Mouse (Mus musculus) urinary bladder, postnatal 4 days (tissue): ENCODE results near the gene Ccdc148.

Experiments
- DNase-seq, 2 experiments: peaks; one replicate each; pipeline ENCODE4 v3.0.0; 2021 to 2022; ENCODE audit warnings: low spot score in 2 of 2

Ccdc148 gene

DNA sequence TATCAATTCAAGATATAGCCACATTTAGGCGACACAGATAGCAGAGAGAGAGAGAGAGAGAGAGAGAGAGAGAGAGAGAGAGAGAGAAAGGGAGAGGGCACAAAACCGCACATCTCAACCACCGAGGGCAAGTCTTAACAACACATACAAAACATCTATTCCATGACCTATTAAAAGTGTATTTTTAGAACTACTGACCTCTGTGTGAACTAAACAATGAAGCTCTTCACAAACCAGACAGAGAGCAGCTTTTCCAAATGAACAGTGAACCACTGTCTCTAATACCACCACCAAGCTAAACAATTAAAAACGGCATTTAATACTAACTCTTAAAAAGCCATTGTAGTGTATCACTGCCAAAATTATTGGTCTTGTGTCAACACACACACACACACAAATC is 110.8 kb downstream of the Ccdc148 start:
- no peak for DNase-seq

GRCm38 (mm10) chr2:59048775-59049451 is 111.6 kb downstream of the Ccdc148 start:
- no peak for DNase-seq

DNA sequence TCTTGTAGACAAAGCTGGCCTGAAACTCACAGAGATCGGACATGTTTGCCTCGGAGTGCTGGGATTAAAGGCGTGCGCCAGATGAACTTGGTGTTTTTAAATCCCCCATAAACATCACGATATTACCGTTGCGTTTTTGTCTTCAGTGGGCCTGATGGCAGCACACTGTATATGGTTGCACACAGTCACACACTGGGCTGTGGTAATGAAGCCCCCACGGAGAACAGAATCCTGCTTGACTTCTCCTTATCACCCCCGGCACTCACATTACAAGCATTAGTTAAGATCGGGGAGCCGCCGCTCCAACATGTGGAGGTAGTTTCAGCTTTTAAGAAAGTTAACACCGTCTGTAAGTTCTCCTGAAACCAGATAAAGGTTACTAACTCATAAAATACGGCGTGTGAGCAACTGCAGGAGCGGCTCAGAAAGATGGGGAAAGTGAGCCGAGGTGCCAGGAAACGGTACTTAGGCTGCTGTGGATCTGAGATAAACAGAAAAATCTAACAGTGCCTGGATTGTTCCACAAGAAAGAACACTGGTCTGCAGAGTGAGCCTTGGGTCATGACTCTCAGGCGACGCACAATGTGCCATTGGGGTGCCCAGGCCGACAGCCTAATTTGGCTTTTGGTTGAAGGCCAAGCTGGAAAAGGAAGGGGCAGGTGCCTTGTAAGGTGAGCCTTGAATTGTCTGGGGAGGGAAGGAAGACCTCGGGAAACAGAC is 117.0 kb downstream of the Ccdc148 start:
- no peak for DNase-seq

DNA sequence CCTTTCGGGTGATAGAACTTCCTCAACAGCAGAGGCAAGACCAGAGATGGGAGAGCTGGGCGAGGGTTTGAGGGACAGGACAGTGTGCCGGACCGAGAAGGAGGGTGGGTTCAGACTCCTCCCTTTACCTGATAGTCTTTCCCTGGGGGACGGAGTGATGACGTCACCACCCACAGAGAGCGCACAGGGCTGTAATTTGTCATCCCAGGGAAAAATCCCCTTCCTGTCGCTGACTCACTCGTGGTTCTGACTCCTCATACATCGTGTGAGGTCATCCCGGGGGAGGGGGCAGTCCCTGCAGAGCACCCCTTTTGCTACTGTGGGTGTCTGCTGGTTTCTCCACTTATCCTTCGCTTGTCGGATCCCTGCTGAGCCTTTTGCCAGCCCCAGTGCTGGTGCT is 117.9 kb downstream of the Ccdc148 start:
- DNase-seq, result no peak

DNA sequence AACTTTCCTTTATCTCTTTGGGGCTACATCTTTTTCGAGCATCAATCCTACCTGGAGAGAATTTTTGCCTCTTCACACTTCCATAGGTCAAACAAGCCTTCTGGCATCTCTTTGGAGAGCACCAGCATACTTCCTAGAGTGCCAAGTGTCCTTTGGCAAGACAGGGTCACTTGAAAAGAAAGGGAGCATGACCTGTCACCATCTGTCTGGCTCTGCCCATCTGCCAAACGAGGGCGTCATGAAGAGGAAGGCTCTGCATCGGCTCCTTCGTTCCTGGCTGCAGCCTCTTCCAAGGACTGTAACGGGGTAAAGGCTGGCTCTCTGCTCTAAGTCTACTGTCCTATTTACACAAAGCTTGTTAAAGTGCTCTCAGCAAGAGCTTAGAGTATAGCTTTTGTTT is 124.0 kb downstream of the Ccdc148 start:
- no peak for DNase-seq

DNA sequence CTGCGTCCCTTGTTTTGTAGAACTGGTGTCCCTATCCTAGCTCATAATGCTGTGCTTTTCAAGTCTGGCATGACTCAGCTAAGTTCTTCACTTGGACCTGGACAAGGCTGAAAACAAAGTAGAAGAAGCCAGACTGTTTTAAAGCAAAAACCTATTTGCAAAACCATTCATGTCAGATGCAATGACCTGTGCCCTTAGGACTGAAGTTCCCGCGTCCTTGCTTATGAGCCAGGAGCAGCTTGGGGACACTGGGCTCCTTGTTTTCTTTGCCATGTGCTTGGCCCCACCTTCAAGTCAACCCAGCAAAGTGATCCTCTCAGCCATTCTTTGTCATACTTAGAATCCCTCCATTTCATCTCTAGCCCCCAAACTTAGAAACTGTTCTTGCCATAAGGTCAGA is 125.3 kb downstream of the Ccdc148 start:
- no peak for DNase-seq

GRCm38 (mm10) chr2:59034281-59034680 is 126.2 kb downstream of the Ccdc148 start:
- DNase-seq, result no peak

GRCm38 (mm10) chr2:59024558-59024957 is 135.9 kb downstream of the Ccdc148 start:
- no peak for DNase-seq

GRCm38 (mm10) chr2:59007356-59007755 is 153.1 kb downstream of the Ccdc148 start:
- no peak for DNase-seq

DNA sequence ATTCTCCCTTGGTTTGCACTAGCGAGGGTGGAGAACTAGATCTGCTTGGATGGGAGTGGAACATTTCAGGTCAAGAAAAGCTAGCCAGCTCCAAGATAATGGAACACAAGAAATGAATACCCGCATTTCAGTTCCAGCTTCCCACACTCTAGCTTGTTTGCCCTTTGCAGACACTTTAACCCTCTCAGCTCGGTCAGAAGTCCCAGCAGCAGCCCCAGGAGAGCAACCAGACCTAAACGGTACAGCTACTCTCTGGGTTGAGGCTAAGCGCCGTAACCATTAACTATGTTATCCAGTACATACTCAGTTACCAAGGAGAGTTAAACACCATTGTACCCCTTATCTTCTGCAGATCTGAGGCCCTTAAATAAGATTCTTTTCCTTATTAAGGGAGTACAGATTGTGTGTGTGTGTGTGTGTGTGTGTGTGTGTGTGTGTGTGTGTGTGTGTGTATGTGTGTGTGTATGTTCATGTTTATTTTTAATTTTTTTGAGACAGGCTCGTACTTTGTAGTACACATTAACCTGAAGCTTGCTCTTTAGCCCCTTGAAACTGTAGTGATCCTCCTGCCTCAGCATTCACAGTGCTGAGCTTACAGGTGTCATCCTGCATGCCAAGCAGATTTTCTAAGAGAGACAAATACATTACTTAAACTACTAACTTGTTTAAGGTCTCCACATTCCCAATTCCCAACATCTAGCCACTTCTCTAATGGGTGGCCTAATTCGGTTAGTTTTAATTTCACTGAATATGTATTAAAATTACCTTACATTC is 153.7 kb downstream of the Ccdc148 start:
- DNase-seq, result no peak

- DNase-seq, result no peak
Measured at GRCm38 (mm10) chr2:58997151-58997550, 163.3 kb downstream of the Ccdc148 start.

DNA sequence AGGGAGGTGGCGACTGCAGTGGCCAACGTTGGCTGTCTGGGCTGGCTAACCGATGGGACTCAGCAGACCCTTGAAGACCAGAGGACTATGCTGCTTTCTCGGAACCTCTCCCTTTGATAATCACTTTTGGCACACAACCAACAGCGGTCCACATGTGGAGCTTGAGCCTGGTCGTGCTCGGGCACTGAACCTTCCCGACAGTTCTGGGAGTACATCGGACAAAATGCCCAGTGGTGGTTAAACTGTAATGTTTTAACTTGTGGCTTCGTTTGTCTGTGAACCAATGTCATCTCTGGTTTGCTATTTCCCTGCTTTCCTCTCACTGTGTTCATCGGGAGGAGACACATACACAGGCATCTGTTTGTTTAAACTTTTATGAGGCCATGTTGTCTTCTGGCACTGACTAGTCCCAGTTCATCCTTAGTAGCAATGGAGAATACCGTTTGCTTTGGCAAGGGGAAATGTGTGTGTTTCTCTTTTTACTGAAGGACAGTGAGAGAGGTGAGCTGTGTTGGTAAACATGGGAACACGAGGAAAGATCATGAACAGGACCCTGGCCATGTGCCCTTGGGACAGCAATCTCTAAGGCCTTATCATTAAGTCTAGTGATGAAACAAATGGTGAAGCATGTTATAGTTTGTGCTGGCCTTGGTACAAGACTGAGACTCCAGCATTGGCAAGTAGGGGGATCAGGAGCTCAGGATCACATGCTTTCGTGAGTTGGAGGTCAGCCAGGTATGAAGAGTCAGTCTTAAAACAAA is 167.9 kb downstream of the Ccdc148 start:
- no peak for DNase-seq

DNA sequence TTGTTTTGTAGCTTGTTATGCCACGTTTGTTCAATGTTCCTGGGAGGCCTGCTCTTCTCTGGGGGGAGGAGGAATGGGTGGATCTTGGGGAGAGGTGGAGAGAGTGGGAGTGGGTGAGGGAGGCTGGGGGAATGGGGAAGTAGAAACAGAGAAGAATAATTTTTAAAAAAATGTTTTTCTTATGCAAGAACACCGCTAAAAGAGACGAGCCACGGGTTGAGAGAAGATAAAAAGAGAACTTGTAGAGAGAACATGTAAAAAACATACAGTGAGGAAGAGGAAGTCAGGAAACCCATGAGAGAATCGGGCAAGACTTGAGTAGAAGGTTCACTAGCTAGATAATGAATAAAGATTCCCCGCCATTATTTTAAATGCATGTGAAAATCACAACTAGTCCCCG is 182.4 kb downstream of the Ccdc148 start:
- no peak for DNase-seq

GRCm38 (mm10) chr2:58971507-58972275 is 188.8 kb downstream of the Ccdc148 start:
- no peak for DNase-seq

DNA sequence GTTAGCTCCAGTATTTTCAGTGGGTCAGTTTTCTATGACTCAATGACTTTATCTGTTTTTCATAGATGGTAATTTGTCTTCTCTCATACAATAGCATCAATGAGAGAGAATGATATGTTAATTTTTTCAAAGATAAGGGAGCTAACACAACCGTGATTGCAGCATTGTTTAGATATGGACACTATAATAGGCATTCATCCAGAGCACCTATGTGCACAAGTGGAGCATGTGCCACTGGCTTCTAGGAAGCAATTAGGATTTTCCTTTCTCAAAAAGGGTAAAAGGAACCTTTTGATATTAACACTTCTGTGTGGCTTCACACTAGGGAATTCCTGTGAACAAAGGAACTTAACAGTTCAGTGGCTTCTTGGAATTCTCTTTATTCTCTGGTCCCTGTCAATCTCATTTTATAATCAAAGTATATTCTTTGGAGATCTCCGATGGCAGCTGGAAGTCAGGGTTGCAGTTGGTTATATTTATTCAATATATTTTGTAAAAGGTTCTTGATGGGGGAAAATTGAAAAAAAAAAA is 203.6 kb downstream of the Ccdc148 start:
- no peak for DNase-seq

DNA sequence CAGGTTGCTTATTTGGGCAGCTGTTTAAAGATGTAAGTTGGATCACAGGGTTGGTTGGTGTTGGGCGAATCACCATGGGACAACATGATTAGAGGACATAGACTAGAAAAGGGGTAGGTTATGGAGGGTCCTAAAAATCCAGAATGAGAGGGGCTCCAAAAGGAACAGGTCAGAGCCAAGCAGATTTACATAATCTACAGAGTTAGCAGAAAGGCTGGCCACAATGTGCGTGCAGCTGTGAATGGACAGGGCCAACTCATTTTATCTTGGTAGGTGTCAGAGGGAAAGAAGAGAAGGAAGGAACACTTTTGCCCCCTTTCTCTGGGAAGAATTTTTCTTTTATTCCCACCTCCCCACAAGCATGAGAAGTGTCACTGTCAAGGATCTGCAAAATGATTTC is 204.1 kb downstream of the Ccdc148 start:
- DNase-seq, result no peak

DNA sequence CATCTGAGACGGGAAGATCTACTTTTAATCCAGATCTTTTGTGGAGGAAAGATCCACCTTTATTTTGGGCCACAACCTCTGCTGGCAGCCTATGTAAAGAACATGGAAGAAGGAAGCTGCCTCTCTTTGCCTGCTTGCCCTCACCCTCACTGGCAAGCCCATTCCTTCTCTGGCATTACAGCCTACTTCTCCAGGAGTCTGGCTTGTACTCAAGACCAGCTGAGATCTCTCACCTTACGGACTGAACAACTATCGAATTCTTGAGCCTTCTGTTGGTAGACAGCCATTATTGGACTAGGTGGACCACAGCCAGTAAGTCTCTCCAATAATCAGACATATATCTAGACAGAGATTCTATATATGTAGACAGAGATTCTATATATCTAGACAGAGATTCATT is 208.4 kb downstream of the Ccdc148 start:
- no peak for DNase-seq

DNA sequence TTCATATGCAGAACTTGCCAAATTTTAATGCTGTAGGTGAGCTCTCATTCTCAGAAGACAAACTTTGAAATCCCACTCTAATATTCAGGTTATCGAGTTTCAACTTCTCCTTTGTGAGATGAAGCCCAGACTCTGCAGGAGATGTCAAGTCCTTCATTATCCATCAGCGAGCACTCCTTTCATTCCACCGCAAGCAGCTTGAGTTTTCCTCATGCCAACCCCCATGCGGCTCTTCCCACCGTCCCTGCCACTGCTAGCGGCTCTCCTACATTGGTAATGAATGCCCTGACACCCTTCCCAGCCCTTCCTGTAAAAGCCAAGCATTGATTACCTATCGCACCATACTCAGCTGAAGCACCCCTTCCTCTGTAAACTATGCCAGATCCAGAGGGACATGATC is 211.7 kb downstream of the Ccdc148 start:
- DNase-seq, result no peak

DNA sequence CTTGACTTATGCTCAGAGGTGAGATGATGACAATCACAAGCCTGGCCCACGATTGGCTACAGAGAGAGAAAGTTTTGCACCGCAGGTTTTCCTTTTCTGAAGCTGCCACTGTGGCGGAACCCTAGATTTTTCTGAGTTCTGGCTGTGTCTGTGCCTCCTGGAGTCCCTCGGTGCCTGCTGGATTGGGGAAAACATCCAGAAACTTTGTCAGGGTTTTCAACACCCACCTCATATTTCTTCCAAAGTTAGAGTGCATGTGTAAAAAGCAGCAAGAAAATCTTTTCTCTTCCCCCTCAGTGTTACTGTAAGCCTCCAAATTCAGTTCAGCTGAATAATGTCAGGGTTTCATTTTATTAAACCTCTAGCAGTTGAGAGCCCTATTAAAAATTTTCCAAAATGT is 219.1 kb downstream of the Ccdc148 start:
- DNase-seq, result no peak

DNA sequence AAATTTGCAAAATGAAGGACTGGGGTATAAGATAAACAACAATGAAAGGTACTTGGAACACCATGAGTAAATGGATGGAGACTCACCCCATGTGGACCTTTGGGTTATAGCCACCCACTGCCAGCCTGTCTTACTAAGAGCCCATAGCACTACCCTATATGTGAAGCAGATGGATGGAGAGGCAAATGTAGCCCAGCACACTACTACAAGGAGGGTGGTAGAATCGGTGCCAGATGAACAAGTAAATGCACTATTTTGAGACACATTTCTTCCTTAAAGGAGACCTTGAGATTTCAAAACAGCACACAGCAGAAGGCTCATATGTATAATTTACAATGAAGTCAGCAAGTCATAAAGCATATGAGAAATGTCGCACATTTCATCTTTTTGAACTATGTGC is 234.9 kb downstream of the Ccdc148 start:
- DNase-seq, result no peak

GRCm38 (mm10) chr2:58918351-58918750 is 242.1 kb downstream of the Ccdc148 start:
- no peak for DNase-seq
